Mouse (Mus musculus): Measurements from ENCODE around the gene Snip1.

GRCm38 (mm10) chr4:125116929-125117328 is 50.5 kb downstream of the Snip1 start:
- TF ChIP-seq CHD2 (IDR thresholded peaks at IDR 0.05; ENCODE audit: low read depth, low read length) (no peak), HCFC1 (IDR thresholded peaks at IDR 0.05; ENCODE audit: borderline replicate concordance, insufficient read depth, low read length) (no peak)
